Mouse (Mus musculus): ENCODE measurements around the gene Arhgap44. TPM values are rescaled to one million over a fixed set of nuclear protein-coding genes. Genes with fewer than 3 reads are reported as not detected.

Arhgap44 gene
- total RNA-seq (2021), result 10 to 100 TPM; 19.9 to 23.7 TPM

GRCm38 (mm10) chr11:65162767-65163120 lies at the start of gene Arhgap44:
TSS of gene Arhgap44 (minus strand) at chr11:65162961.
- peak; percentile 79 for DNase-seq

GRCm38 (mm10) chr11:65211701-65212100 lies 48.9 kb upstream of the Arhgap44 start:
- DNase-seq, result no peak

- peak; percentile 87 for DNase-seq
Measured at GRCm38 (mm10) chr11:65209441-65209840, 46.7 kb upstream of the Arhgap44 start.

GRCm38 (mm10) chr11:65205306-65205705 lies 42.5 kb upstream of the Arhgap44 start:
- DNase-seq, result peak; percentile 78

- no peak for DNase-seq
Measured at GRCm38 (mm10) chr11:65204651-65205050, 41.9 kb upstream of the Arhgap44 start.

GRCm38 (mm10) chr11:65203020-65203419 lies 40.3 kb upstream of the Arhgap44 start:
- no peak for DNase-seq

GRCm38 (mm10) chr11:65202236-65202635 lies 39.5 kb upstream of the Arhgap44 start:
- no peak for DNase-seq

- no peak for DNase-seq
Measured at GRCm38 (mm10) chr11:65198026-65198425, 35.3 kb upstream of the Arhgap44 start.

- DNase-seq, result peak; percentile 85
Measured at GRCm38 (mm10) chr11:65197280-65197679, 34.5 kb upstream of the Arhgap44 start.

GRCm38 (mm10) chr11:65186974-65187373 lies 24.2 kb upstream of the Arhgap44 start:
- DNase-seq, result no peak

GRCm38 (mm10) chr11:65185114-65185513 lies 22.4 kb upstream of the Arhgap44 start:
- DNase-seq, result no peak

- no peak for DNase-seq
Measured at GRCm38 (mm10) chr11:65170121-65170750, 7.5 kb upstream of the Arhgap44 start.

- no peak for DNase-seq
Measured at GRCm38 (mm10) chr11:65161881-65162766, 637 bp downstream of the Arhgap44 start.

- DNase-seq, result no peak
Measured at GRCm38 (mm10) chr11:65160991-65161880, 1.5 kb downstream of the Arhgap44 start.

- DNase-seq, result no peak
Measured at GRCm38 (mm10) chr11:65159791-65160190, 3.0 kb downstream of the Arhgap44 start, which contains the start of gene 1700086D15Rik. TSS of gene 1700086D15Rik (minus strand) at chr11:65159891.

GRCm38 (mm10) chr11:65158658-65158990 lies 4.1 kb downstream of the Arhgap44 start:
- DNase-seq, result no peak

- DNase-seq, result no peak
Measured at GRCm38 (mm10) chr11:65157966-65158657, 4.6 kb downstream of the Arhgap44 start.

- DNase-seq, result no peak
Measured at GRCm38 (mm10) chr11:65153006-65153405, 9.8 kb downstream of the Arhgap44 start.

GRCm38 (mm10) chr11:65148441-65148840 lies 14.3 kb downstream of the Arhgap44 start:
- no peak for DNase-seq

GRCm38 (mm10) chr11:65142838-65143417 lies 19.8 kb downstream of the Arhgap44 start:
- no peak for DNase-seq

- no peak for DNase-seq
Measured at GRCm38 (mm10) chr11:65139030-65139429, 23.7 kb downstream of the Arhgap44 start.

- no peak for DNase-seq
Measured at GRCm38 (mm10) chr11:65137145-65137652, 25.6 kb downstream of the Arhgap44 start.

Measured in heart, postnatal 4 days (tissue).